Mouse (Mus musculus) small intestine, adult 2 months (tissue): ENCODE measurements around the gene Gm17720.

ENCODE experiments used
- CTCF ChIP-seq: fragments of 200-500 bp; IDR thresholded peaks from 2 replicates; pipeline ENCODE4 v1.5.1; 2012; ENCODE audit warnings: low read depth, mild to moderate bottlenecking, control low read depth, inconsistent platforms, low read length, moderate library complexity, mixed read lengths; ENCODE audit not compliant: insufficient replicate concordance, insufficient read length; ENCODE audit errors: extremely low read depth
- POLR2A ChIP-seq: fragments of 200-500 bp; IDR thresholded peaks from 2 replicates; pipeline ENCODE4 v1.6.1; 2012; ENCODE audit warnings: low read depth, mild to moderate bottlenecking, control low read depth, inconsistent platforms, low read length, moderate library complexity

- no peak for TF ChIP-seq POLR2A
- TF ChIP-seq CTCF: no peak
Observed at GRCm38 (mm10) chr8:110091869-110092268, 10.7 kb downstream of the Gm17720 start.
